Mouse (Mus musculus): ENCODE results near the gene Bckdha. TPM values are rescaled to one million over a fixed set of nuclear protein-coding genes. Genes with fewer than 3 reads are reported as not detected.

Bckdha gene
- total RNA-seq, 2 experiments from 2014 or later, result 38.3 to 42.6 TPM

DNA sequence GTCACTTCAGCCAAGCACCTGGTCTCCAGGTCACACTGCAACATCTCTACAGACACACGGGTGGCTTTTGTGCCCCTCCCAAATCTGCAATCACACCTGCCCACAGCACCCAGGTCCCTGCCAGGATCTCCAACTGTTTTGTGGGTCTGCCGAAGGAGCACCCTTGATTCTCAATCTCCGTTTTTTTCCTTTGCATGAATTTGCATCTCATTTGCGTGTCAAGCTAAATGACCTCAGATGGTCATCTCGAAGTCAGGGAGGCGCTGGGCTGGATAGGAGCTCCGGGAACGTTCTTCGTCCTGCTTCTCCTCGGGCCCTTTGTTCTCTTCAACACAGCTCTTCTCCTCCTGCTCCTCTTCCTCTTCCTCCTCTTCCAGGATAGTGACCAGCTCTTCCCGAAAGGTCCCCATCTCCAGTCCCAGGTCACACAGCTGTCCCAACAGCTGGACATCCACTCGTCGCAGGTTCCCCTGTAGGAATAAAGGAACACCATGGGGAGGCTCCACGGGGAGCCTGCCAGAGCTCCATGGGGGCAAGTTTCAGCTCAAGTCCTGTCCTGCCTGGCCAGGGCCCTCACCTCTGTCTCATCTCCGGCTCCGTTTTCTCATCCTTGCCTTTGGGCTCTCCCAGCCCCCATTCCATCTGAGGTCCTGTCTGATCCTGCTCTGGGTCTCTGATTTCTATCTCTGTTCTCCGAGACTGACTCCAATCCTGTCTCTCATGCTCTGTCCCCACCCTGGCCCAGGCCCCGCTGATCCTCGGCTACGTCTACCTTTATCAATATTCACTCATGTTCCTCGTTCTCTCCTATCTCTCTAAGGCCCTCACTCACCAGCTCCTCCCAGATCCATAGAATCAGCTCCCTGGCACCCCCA lies 43.7 kb downstream of the Bckdha start:
- DNase-seq (ENCODE audit: low spot score in 2 of 2), result no peak

DNA sequence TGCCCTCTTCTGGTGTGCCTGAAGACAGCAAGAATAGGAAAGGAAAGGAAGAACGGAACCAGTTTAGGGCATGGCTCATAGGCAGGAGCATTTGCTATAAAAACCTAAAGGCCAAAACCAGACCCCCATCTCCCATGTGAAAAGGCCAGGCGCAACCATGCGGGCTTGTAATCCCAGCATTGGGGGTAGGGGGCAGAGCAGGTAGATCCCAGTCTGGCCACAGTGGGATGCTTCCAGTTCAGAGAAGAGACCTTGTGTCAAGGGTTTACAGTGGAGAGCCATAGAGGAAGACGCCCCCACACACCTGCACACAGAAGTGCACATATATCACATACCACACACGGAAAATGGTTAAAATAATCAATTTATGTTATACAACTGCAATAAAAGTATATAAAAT lies 44.7 kb downstream of the Bckdha start:
- DNase-seq (ENCODE audit: low spot score in 2 of 2), result no peak

- DNase-seq (ENCODE audit: low spot score in 2 of 2), result no peak
These were observed 47.3 kb downstream of the Bckdha start for GRCm38 (mm10) chr7:25611501-25611900.

- no peak for DNase-seq (ENCODE audit: low spot score in 2 of 2)
These were observed 48.7 kb downstream of the Bckdha start for GRCm38 (mm10) chr7:25610056-25610455.

DNA sequence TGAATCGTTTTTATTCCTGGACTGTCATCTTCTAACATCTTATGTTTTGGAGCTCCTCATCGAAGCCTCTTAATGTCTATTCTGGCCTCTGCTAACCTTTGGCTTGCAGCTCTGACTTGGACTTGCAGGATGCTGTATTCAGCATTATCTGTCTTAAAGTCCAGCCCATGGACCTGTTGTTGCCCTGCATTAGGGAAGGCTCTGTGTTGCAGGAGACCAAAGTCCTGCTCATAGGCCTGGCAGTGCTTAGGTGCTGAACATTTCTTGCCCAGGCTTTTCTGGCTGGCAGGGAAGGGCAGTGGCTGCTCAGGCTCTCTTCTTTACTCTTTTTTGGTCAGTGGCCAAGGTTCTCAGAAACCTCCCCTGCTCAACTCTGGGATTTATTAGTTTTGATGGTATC lies 51.6 kb downstream of the Bckdha start:
- no peak for DNase-seq (ENCODE audit: low spot score in 2 of 2)

DNA sequence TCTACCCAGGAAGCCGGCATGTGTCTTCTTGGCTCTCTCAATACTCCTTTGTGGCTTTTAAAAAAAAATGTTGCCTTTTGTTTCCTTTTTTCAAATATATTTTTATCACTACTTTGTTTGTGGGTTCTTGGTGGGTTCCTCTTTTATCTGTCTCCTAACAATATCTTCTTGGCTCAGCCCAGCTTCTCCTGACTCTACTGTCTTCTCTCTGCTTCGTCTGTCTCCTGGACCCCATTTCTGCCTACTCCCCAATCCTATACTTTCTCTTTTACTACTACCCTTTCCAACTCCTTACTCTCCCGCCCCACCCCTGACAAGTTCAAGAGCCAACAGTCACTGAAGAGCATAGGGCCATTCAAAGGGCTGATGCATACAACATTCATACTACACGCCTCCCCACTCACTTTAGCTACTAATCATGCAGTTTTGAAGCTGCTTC lies 52.1 kb downstream of the Bckdha start:
- DNase-seq (ENCODE audit: low spot score in 2 of 2), result no peak

DNA sequence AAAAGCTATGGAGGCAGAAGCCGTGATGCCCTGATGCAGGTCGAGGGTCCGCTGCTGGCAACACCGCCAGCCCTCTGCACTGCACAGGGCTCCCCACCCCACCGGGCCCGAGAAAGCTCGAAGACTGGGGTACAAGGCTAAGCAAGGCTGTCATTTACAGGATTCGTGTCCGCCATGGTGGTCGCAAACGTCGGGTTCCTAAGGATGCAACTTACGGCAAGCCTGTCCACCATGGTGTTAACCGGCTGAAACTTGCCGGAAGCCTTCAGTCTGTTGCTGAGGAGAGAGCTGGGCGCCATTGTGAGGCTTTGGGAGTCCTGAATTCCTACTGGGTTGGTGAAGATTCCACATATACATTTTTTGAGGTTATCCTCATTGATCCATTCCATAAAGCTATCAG lies 57.4 kb downstream of the Bckdha start:
- no peak for DNase-seq (ENCODE audit: low spot score in 2 of 2)

DNA sequence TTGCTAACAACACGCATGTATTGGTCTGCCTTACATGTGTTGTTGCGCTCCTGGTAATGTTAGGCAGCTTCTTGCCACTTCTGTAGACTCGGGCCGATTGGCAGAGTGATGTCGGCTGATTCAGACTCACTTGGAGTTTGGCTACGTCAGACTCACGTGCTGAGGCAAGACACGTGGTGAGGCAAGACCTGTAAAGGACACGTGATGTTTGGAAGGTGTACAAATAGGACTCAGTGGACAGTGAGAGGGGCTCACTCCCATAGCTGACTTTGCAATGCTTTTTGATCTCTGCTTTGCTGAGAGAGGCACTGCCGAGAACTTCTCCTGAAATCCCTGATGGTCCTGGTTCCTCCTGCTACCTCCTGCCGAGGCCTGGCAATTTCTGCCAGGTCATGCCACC lies 58.1 kb downstream of the Bckdha start:
- no peak for DNase-seq (ENCODE audit: low spot score in 2 of 2)

DNA sequence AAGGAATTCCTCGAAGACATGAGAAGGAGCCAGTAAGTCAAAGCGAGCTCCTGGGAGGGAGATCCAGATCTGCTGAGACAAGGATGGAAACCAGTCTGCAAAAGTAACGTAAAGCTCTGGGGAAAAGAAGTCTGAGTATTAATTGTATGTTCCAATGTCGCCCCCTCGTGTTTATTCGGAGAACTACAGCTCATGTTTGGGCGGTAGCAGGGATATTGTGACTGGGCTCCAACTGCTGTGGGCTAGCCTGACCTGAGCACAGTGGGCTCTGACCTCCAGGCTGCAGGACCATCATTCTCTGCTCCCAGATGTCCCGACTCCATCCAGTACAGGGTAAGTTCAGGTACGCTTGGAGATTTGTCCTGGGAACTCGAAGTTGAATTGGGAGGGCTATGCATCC lies 59.1 kb downstream of the Bckdha start:
- peak; percentile 79 to 82 for DNase-seq (ENCODE audit: low spot score in 2 of 2)

GRCm38 (mm10) chr7:25593859-25594258 lies 64.9 kb downstream of the Bckdha start:
- no peak for DNase-seq (ENCODE audit: low spot score in 2 of 2)

GRCm38 (mm10) chr7:25591226-25591625 lies 67.6 kb downstream of the Bckdha start:
- no peak for DNase-seq (ENCODE audit: low spot score in 2 of 2)

GRCm38 (mm10) chr7:25585351-25586204 lies 73.2 kb downstream of the Bckdha start:
- no peak for DNase-seq (ENCODE audit: low spot score in 2 of 2)

GRCm38 (mm10) chr7:25584651-25585050 lies 74.1 kb downstream of the Bckdha start:
- no peak for DNase-seq (ENCODE audit: low spot score in 2 of 2)

DNA sequence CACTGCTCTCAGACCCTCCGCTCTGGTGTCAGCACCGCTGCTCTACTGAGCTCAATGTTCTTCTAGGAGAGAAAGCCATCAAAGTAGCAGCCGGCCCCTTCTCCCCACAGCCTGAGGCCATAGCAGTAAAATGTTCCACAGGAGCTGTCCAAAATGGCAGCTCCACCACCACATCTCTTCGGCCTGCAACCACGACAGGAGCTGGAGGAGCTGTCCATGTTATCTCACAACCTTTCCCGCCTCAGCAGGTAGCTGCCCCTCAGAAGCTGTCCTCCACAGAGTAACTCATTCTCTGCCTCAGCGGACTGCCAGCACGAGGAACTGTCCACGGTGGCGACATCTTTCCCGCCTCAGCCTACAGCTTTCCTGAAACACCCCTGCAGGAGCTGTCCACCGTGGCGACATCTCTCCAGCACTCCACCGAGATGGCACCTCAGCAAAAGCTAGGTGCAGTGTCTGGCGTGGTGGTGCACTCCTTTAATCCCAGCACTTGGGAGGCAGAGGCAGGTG lies 76.4 kb downstream of the Bckdha start:
- DNase-seq (ENCODE audit: low spot score in 2 of 2), result no peak

Other genes with a start within 250 kb of the Bckdha start
- gene Cxcl17, start 246.1 kb downstream of the Bckdha start, total RNA-seq (2021), result not detected
- gene Ceacam1, start 181.4 kb downstream of the Bckdha start, total RNA-seq (2021), result 1 to 10 TPM; 2.5 to 3.1 TPM
- under 1 TPM; 0.14 to 0.23 TPM for gene Ceacam2, start 119.1 kb downstream of the Bckdha start, total RNA-seq (2021)
- gene Erich4, start 43.1 kb downstream of the Bckdha start, total RNA-seq (2021), result under 1 TPM in 1 of 2 experiments, not detected in 1; 0.57 TPM
- gene Dmac2, start 39.6 kb downstream of the Bckdha start, total RNA-seq (2021), result 10 to 100 TPM; 37.3 to 39.2 TPM
- gene B3gnt8, start 32.3 kb downstream of the Bckdha start, total RNA-seq (2021), result 1 to 10 TPM; 1.9 to 2.0 TPM
- gene Exosc5, start 183 bp upstream of the Bckdha start, total RNA-seq (2021), result 10 to 100 TPM; 29.3 to 29.8 TPM
- 10 to 100 TPM; 16.4 to 29.3 TPM for gene Tmem91, start 16.2 kb upstream of the Bckdha start, total RNA-seq (2021)
- 10 to 100 TPM; 21.9 to 25.3 TPM for gene B9d2, start 21.8 kb upstream of the Bckdha start, total RNA-seq (2021)
- 1 to 10 TPM; 8.1 to 8.9 TPM for gene Tgfb1, start 28.0 kb upstream of the Bckdha start, total RNA-seq (2021)
- gene Ccdc97, start 60.1 kb upstream of the Bckdha start, total RNA-seq (2021), result 10 to 100 TPM; 50.1 to 50.5 TPM
- gene Hnrnpul1, start 95.8 kb upstream of the Bckdha start, total RNA-seq (2021), result 100 to 1,000 TPM; 114 to 119 TPM
- 10 to 100 TPM; 46.7 to 47.9 TPM for gene Axl, start 129.7 kb upstream of the Bckdha start, total RNA-seq (2021)
- gene Cyp2s1, start 157.9 kb upstream of the Bckdha start, total RNA-seq (2021), result 1 to 10 TPM; 1.3 to 1.9 TPM
- gene Cyp2b10, start 238.6 kb upstream of the Bckdha start, total RNA-seq (2021), result not detected